Mouse (Mus musculus) cerebellum, postnatal 25 days (tissue): ENCODE data around the gene Rasgrp3.
"Not testable (repeated sequence)": the region's sequence is repeated elsewhere in the genome, so short reads cannot be mapped to it uniquely, and the experiment has no call there.

Source experiments
- DNase-seq, 2 experiments: peaks; one replicate each; pipeline ENCODE4 v3.0.0; 2021; ENCODE audit warnings: mixed read lengths in 2 of 2

Rasgrp3 gene

GRCm38 (mm10) chr17:75463223-75463622, 27.5 kb downstream of the Rasgrp3 start:
- DNase-seq, result not testable (repeated sequence)

- no peak for DNase-seq
These were observed 27.9 kb downstream of the Rasgrp3 start for GRCm38 (mm10) chr17:75463645-75464044.

- no peak for DNase-seq
These were observed 28.8 kb downstream of the Rasgrp3 start for GRCm38 (mm10) chr17:75464331-75464982.

GRCm38 (mm10) chr17:75464983-75465634, 29.4 kb downstream of the Rasgrp3 start:
- peak; percentile 12 to 47 for DNase-seq

- no peak for DNase-seq
These were observed 29.9 kb downstream of the Rasgrp3 start for GRCm38 (mm10) chr17:75465635-75465997.

- DNase-seq, result no peak
These were observed 31.3 kb downstream of the Rasgrp3 start for GRCm38 (mm10) chr17:75466948-75467347.

- no peak for DNase-seq
These were observed 31.8 kb downstream of the Rasgrp3 start for GRCm38 (mm10) chr17:75467526-75467925.

GRCm38 (mm10) chr17:75468479-75469114, 32.9 kb downstream of the Rasgrp3 start:
- DNase-seq, result no peak

GRCm38 (mm10) chr17:75470325-75470724, 34.6 kb downstream of the Rasgrp3 start:
- DNase-seq, result no peak

GRCm38 (mm10) chr17:75470885-75471610, 35.4 kb downstream of the Rasgrp3 start:
- DNase-seq, result no peak

- no peak for DNase-seq
These were observed 36.1 kb downstream of the Rasgrp3 start for GRCm38 (mm10) chr17:75471644-75472253.

GRCm38 (mm10) chr17:75472379-75472778, 36.7 kb downstream of the Rasgrp3 start:
- DNase-seq, result no peak

GRCm38 (mm10) chr17:75475985-75476384, 40.3 kb downstream of the Rasgrp3 start:
- DNase-seq, result no peak

GRCm38 (mm10) chr17:75476736-75477416, 41.2 kb downstream of the Rasgrp3 start:
- no peak for DNase-seq

- no peak for DNase-seq
These were observed 42.0 kb downstream of the Rasgrp3 start for GRCm38 (mm10) chr17:75477655-75478054.

- no peak for DNase-seq
These were observed 43.1 kb downstream of the Rasgrp3 start for GRCm38 (mm10) chr17:75478836-75479235.

- no peak for DNase-seq
These were observed 44.0 kb downstream of the Rasgrp3 start for GRCm38 (mm10) chr17:75479663-75480062.

- no peak for DNase-seq
These were observed 44.7 kb downstream of the Rasgrp3 start for GRCm38 (mm10) chr17:75480379-75480778.

- DNase-seq, result no peak
These were observed 50.5 kb downstream of the Rasgrp3 start for GRCm38 (mm10) chr17:75486205-75486604.

- no peak for DNase-seq
These were observed 59.5 kb downstream of the Rasgrp3 start for GRCm38 (mm10) chr17:75495213-75495612.

GRCm38 (mm10) chr17:75498241-75498651, 62.5 kb downstream of the Rasgrp3 start:
- DNase-seq, result peak in 1 of 2 experiments; percentile 9

GRCm38 (mm10) chr17:75503031-75503430, 67.3 kb downstream of the Rasgrp3 start:
- DNase-seq, result no peak
